Mouse (Mus musculus) spleen, postnatal 4 days (tissue): ENCODE data around the gene Rccd1.
A peak's percentile ranks its signal among the peaks of the same experiment; 100 is the strongest.

Source experiments
- DNase-seq, 2 experiments: peaks; one replicate each; pipeline ENCODE4 v3.0.0; 2022; ENCODE audit warnings: low spot score in 2 of 2

Rccd1 gene

DNA sequence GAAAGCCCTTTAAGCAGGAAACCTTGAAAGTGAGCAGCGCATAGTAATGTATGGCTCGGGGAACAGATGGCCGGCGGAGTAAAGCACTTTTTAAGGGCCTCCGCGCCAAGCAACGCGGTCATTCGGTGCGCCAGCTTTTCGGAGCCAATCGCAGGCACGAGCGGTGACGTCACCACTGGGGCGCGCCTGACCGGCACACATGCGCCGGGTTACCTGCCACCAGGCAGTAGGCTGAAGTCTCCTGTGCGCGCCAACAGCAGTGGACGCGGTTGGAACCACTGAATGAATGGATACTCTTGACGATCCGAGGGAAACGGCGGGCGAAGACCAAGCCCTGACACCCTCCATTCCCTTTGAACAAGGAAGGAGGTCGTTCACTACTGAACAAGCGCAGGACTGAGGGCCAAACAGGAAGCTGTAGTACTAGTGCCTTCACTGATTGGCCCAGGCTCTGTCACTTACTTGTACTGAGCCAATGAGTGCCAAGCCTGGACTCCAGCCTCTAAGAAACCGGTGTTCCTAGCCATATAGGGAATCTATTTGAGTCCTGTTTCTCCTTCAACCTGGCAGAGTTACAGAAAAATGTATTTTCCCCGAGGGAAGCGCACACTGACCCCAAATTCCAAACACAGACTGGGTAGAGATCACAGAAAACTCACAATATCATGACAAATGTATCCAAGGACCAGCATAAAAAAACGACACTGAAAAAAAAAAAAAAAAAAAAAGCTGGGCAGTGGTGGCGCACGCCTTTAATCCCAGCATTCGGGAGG lies at the start of gene Rccd1:
Gene Rccd1, minus strand, starts transcription at position 412 of the 773 bp plus-strand sequence.
- peak; percentile 92 to 97 for DNase-seq

DNA sequence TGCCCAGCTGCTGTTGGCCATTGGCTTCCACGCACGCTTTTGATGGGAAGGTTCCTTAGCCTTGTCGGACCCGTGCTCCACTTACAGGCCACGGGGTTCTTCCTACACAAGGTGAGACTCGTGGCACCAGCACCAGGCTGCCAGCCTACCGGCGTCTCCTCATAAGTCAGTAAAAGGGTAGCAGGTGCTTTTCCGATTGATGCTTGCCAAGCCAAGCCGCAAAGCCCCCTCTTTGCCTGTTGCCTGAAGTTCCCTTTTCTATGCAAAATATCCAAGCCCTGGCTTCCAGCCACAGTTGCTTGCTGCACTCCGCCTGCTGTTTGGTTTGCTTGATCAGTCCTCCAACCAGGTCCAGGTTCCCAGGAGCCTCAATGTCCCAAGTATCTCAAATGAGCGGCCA lies 49.6 kb upstream of the Rccd1 start:
- DNase-seq = no peak

DNA sequence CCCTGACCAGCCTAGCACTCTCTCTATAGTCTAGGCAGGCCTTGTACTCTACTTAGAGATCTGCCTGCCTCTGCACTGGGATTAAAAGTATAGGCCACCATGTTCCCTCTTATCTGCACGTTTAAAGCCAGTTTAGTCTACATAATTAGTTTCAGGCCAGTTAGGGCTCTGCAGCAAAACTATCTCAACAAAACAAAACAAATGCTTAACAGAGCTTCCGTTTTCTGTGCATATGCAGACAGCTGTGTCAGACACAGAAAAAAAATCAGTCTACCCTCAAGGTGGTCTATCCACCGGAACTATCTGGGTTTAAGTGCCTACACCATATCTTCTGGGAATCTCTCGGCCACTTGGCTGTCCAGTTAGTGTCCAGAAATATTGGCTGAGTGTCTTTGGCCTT lies 49.1 kb upstream of the Rccd1 start:
- no peak for DNase-seq

DNA sequence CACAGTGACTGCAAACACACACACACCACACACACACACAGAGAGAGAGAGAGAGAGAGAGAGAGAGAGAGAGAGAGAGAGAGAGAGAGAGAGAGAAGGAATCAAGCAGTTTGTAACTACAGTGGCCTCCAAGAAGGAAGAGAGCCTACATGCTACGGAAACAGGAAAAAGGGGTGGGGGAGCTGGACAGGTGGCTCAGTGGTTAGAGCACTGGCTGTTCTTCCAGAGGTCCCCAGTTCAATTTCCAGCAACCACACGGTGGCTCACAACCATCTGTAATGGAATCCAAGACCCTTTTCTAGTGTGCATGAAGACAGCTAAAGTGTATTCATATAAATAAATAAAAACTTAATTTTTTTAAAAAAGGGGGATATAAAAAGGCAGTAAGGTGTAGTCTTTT lies 48.4 kb upstream of the Rccd1 start:
- no peak for DNase-seq

DNA sequence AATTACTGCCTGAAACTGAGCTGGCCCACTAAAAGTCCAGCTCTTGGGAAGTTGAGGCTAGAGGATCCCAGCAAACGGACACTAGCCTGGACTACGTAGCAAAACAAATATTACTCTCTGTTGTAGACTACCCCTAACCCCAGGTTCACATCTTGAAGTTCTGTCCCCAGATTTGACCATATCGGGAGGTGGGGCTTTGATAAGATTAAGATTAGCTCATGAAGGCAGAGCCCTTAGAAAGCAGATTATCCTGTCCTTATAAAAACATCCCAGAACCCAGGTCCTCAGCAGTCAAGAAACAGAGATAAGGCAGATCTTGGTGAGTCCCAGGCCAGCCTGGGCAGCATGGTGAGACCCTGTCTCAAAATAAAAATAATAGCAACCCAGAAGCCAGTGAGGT lies 47.9 kb upstream of the Rccd1 start:
- no peak for DNase-seq

DNA sequence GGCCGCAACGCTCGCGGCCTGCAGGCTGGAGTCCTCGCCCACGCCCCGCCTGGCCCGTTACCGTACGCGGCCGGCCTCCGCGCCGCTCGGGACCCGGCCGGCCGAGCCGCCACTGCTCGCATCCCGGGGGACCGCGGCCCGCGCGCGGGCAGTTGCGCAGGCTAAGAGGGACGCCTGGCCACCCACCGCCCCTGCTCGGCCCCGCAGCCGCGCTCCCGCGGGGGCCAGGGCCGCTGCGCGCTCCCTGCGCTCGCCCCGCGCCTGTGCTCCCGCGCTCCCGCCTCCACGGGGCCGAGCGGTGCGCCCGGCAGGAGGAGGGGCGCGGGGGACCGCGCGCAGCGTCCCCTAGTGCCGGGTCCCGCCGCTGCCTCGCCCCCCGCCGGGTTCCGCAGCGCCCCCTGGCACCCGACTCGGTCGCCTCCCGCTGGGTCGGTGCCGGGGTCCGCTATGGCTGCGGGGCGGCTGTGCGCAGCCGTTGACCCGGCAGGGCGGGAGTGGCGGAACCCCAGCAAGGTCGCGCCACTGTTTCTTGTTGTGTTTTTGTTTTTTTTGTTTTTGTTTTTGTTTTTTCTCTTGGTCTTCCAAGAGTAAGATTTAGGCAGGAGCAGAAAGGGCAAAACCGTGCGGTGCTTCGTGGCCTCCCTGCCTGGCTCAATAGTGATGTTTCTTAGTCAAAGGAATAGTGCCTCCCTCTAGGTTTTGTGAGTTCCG lies 46.9 kb upstream of the Rccd1 start, which contains the start of gene Man2a2:
Gene Man2a2, minus strand, starts transcription at position 335 of the 711 bp plus-strand sequence.
- DNase-seq = peak; percentile 74 to 91

DNA sequence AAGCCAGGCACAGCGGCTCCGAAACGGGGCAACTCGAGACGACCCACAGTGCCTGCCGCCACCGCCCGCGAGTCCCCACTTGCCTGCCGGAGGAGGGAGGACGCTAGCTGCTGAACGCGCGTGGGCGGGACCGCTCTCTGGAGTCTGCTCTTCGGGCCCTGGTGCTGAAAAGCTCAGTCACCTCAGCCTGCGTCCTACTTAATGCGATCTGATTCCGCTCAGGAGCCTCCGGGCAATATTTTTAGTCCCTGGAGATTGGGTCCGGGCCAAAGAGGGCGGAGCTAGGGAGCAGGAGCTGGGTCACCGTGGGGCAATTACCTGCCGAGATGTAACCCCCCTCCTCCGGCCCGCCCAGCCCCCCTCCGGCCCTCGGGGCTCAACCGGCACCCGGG lies 46.4 kb upstream of the Rccd1 start:
- peak; percentile 68 to 86 for DNase-seq

DNA sequence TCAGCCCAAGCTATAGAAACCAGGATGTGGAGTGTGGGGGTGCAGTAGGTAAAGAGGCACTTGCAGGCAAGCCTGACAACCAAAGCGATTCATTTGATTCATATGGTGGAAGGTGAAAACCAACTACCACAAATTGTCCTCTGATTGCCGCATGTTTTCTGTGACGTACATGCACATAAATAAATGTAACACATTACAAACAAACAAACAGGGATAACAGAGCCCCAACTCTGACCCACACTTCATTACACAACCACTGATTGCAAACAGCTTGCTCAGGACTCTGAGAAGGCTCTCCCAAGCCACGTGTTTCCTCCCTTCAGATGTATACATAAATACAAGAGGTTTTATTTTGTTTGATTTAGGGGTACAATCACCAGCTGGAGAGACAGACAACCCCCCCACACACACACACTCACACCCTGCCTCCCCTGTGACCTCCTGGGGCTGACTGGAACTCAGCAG lies 45.7 kb upstream of the Rccd1 start:
- DNase-seq = no peak

DNA sequence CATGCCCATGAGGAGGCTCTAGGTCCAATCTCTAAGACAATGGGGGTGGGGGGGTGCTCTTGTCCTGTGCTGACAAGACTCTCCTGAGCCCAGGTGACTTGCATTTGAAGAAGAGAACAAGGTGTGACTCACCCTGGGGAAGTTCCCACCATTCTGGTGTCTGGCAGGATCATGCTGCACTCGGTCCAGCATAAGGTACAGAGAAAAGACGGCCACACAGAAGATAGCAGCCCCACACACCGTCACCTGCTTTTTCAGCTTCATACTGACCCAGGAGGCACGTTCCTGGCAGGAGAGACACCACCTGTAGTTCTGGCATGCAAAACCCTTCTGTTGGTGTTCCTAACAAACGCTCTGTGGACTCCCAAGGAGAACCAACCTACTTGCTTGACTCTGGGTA lies 45.2 kb upstream of the Rccd1 start:
- DNase-seq = no peak

DNA sequence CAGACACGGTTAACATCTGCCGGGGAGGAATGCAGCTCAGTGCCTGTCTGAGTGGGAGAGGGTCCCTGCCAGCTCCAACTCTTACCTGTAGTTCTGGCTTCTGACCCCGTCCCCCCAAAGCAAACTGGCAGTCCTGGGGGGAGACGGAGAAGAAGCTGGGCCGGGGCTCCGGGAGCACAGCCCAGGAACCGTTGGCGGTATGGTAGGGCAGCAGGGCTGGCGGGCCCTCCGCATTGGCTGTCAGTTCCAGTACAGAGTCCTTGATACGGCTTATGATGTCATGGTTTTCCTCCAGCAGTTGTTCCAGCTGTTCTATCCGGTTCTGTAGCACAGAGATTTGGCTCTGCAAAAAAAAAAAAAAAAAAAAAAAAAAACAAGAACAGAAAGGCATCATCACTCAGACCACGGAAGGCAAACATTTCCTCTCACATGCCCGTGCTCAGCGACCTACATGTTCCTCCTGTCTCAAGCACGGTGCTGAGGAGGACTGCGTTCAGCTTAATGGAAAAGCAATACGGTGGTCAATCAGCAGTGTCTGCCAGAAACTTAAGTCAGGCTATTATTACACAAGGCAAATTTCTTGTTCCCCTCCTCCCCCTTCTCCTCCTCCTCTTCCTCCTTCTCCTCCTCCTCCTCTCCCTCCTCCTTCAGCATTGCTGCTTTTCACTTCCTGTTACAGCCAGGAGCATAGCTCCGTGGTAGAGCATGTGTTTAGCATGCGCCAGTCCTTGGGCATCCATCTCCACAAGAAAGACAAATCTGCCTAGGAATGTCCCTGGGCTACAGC lies 44.6 kb upstream of the Rccd1 start:
- DNase-seq = no peak

DNA sequence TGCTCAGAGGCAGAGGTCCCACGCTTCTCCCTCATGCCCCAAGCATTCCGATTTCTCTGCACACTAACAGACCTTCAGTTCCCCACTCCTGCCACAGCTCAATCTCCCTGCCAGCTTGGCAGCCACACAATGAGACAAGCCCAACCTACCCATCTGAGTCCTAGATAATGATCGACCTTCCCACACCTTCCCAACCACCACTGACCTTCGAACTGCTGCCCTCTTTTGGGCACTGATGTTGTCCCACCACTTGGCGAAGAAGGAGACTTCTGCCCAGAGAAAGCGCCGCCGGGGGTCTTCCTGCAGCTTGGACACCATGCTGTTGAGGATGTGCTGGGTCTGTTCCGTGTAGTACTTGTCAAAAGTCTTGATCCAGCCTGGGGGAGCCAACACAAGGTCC lies 43.8 kb upstream of the Rccd1 start:
- DNase-seq = no peak

DNA sequence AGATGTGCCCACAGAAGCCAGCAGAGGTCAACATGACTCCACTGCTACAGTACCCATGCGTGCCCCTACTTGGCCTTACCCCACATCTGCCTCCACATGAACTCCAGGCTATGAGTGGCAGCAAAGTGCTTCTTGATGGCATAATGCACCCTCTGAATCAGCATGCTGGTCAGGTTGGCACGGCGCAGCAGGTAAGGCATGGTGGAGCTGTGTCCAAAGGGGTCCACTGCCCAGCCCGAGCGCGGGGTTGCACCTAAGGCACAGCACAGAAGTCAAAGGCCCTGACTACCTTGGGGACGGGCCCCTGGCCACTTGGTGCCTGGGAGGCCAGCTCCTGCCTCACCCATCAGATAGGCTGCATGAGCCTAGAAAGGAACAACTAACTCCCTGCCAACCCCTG lies 43.0 kb upstream of the Rccd1 start:
- DNase-seq = no peak

DNA sequence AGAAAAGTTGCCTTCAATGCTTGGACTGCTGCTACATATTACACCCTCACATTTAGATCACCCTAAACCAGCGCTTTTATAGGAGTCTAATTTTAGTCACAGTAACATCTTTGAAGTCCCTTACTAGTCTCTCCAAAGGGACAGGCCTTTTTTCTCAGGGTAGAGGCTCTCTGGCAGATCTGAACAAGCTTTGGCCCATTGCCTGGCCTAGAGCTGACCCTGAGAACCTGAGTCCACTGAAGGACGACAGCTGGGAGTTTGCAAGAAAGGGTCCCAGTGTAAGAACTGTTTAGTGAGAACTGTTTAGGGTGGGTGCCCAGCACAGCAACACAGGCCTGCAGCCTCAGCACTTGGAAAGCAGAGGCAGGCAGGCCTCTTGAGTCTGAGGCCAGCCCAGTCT lies 41.5 kb upstream of the Rccd1 start:
- DNase-seq = no peak

DNA sequence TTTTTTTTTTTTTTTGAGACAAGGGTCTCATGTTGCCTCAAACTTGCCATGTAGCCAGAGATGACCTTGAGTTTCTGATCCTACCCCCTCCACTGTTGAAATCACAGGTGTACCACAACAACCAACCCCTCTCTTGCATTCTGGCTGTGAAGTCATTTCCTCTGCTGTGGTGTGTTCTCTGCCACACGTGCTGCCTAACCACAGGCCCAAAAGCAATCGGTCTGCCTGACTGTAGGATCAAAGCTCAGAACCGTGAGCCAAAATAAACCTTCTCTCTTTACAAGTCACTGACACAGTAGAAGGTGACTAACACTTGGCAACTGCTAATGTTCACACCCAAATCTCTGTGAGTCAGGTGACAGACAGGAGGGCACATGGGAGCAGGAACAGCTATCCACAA lies 36.2 kb upstream of the Rccd1 start:
- DNase-seq = no peak

DNA sequence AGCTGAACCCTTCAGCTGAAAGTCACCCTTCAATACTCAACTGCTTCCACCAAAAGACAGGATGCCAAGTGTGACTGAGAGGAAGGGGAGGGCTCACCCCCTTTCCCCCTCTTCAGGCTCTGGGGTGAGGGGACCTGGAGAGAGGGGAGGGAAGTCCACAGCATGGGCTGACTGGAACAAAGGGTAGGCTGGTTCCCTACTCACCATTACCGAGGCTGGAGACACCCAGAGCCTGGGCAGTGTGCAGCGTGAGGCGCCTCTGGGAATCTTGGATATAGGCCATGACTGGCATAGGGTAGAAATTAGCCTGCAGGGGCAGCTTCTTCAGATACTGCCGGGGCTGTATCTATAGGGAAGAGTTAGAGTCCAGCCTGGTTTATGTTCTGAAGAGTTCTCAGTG lies 33.8 kb upstream of the Rccd1 start:
- DNase-seq = no peak

DNA sequence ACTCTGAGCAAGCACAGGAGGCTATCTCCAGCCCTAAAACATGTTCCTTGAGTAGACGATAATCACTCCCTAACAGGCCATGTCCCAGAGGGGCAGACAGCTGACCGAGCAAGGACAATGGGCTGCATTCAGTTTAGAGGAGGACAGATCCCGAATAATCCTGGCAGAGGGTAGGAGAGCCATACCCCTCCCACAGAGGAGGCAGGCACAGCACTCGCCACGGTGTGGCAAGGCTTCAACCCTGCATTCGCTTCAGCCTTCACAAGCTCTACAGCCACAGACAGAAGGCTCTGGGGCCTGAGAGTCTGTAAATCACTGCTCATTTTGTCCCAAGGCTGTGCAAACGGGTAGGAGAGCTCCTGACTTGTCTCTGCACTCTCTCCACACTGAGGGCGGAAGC lies 32.9 kb upstream of the Rccd1 start:
- no peak for DNase-seq

DNA sequence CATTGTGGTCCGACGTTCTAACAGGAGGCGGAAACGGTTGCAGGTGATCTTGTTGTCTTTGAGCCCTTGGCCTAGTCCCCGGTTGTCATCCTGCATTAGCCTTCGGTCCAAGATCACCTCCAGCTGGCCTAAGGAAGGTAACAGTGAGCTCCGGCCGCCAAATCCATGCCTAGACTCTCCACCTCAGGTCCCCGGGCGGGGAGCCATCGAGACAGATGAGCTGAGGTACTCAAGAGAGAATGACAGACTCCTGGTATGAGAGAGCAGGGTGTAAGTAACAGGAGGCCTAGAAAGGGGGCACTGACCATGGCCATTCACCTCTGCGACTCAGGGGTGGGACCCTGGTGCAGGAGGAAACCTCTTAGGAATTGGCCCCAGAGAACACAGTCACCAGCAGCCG lies 32.1 kb upstream of the Rccd1 start:
- DNase-seq = no peak

DNA sequence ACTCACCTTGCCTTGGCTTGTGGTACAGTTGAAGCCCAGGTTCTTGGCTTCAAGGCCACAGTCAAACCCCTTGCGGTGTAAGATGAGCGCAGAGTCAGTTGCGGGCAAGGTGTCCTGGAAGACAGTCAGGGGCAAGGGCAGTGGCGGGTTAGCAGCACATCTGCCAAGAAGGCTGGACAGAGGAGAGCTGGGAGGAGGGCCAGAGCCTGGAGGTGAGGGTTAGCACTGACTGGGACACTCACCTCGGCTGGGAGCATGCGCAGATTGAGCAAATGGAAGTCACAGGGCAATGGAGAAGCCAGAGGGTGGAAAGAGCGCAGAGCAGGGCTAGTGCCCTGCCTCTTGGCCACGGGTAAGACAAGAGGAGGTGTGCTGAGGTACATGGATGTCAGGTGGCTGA lies 28.7 kb upstream of the Rccd1 start:
- no peak for DNase-seq

DNA sequence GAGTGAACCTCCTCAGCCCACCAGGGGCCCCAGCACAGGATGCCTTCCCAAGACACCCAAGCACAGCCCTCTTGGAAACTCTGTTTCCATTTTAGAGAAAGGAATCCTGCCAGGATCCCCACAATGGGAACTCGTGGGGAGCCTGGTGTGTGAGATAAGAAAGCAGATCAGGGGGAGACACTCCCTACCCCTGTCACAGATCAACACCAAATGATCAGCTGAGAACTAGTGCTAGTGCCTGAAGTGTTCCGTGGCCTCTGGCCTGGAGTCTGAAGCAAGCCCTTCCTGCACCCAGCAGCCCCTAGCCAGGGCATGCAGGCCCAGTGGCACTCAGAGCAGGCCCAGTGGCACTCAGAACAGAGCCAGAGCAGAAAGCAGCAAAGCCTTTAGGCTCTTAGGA lies 26.6 kb upstream of the Rccd1 start:
- DNase-seq = no peak

DNA sequence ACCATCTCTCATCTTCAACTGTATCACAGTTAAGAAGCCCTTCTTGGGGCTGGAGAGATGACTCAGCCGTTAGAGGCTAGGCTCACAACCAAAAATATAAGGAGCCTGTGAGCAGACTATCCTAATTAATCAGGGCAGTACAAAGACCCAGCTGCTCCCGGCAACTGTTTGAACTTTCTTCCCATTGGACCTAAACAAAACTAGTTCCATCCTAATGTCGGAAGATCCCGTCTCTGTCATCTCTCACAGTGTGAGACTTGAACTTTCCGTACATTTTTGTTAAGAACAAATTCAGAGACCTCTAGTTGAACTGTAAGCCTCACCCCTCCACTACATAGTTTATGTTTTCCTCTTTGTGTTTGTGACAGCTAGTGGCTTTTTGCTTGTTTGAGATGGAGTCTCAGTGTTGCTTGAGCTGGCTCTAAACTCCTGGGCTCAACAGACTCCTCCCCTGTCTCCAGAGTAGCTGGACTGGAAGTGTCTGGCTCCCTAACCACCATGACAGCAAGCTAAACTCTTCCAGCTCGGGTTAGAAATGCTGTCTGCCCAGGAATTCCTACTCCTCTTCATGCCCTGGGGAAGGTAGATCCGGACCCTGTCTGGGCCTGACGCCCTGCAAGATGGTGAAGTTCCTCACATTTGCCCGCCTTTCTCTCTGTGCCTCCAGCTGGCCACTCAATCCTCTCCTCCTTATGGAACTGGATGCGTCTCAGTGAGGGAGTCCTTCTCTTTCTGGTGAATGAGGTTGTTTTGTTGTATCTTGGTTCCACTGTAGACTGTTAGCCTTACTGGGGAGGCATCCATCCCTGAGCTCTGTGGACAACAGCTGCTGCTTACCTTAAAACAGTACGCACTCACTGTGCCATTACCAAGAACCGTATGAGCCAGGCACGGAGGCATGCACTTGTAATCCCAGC lies 23.7 kb upstream of the Rccd1 start:
- no peak for DNase-seq

DNA sequence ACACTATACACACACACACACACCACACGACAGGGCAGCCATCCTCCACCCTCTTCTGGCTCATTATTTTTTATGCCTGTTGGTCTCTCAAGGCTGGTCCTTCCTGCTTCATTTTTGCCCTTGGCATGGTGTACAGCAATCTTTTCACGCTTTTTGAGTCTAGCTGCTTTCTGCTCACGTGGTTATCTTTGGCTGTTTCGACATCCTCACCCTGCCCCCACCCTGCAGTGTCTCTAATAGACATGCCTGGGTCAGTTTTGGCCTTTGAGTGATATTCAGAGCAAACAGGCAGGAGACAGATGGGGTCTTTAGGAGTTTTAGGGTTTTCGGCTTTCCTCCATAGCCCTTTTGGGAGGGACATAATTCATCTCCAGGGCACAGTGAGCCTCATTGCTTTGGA lies 22.6 kb upstream of the Rccd1 start:
- no peak for DNase-seq
